Mouse (Mus musculus): Measurements from ENCODE around the gene AC134908.4. TPM values are rescaled to one million over a fixed set of nuclear protein-coding genes. Genes with fewer than 3 reads are reported as not detected.

AC134908.4 gene
- polyA plus RNA-seq, 1 experiment from 2014 or later, result 0.95 TPM

DNA sequence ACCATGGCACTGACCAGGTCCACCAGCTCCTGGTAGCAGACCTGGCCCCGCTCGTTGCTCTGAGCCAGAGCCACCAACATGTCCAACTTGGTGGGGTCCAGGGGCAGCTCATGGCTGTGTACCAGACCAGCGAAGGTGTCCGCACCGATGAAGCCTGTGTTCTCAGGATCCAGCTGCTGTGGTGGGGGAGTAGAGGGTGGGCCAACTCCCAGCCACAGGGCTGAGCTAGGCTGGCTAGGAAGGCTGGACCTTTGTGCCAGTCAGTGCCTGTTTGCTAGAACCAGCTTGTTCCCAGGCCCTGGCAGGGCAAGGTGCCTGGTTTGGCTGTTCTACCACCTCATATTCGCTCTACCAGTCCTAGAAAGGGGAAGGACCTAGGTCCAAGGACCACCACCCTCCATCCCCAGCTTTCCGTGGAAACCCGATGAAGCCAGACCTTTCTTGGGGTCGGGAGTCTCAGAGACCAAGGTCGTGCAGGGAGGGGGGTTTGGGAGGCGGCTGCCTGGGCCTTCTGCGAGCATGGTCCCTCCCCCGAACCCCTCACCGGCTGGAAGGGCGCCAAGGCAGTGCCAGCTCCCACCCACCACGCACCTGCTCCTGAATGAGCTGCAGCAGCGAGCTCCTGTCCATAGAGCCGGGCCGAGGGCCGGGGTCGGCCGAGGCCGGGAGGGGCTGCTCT lies 41.1 kb upstream of the AC134908.4 start:
- 22% methylated on average over 23 of the region's 23 CpGs for WGBS
- peak; percentile 20 for DNase-seq (ENCODE audit: low spot score)
- H3K27ac ChIP-seq (replicated peaks), result peak overlapping the region; percentile 80

DNA sequence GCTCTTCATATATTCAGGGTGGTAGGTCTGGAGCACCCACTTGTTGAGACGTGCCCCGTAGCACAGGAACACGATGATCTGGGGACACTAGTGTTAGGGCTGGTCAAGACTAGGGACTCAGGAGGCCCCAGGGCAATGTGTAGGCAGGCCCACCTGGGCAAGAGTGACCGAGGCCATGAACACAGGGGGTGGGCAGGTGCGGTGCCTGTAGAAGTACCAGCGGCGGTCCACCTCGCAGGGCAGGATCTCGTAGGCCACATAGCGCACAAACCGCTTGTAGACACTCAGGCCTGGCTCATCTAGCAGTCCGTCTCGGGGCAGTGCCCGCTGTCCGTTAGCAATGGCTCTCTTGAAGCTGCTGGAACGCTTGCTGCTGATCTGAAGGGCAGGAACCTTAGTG lies 40.4 kb upstream of the AC134908.4 start:
- peaks cover 70% of the 10 kb centered on the region for H3K36me3 ChIP-seq (replicated peaks)
- no peak overlapping the region for H3K27ac ChIP-seq (replicated peaks)
- no peaks in the 10 kb centered on the region for H3K27me3 ChIP-seq (replicated peaks; ENCODE audit: low read depth, poor library complexity, severe bottlenecking)
- no peaks in the 10 kb centered on the region for H3K9me3 ChIP-seq
- 92% methylated on average over 16 of the region's 16 CpGs for WGBS
- no peak for DNase-seq (ENCODE audit: low spot score)
- H3K4me1 ChIP-seq, result peaks cover 64% of the 10 kb centered on the region
- peak overlapping the region; percentile 59; the same call in 1 of the 2 replicates for H3K4me3 ChIP-seq

More for the DNA sequence above, 41.1 kb upstream of the AC134908.4 start:
- Histone ChIP-seq H3K4me3 (peak overlapping the region; percentile 59), H3K27me3 (replicated peaks; ENCODE audit: low read depth, poor library complexity, severe bottlenecking) (no peaks in the 10 kb centered on the region), H3K4me1 (peaks cover 57% of the 10 kb centered on the region), H3K9me3 (no peaks in the 10 kb centered on the region), H3K36me3 (replicated peaks) (peaks cover 70% of the 10 kb centered on the region)

DNA sequence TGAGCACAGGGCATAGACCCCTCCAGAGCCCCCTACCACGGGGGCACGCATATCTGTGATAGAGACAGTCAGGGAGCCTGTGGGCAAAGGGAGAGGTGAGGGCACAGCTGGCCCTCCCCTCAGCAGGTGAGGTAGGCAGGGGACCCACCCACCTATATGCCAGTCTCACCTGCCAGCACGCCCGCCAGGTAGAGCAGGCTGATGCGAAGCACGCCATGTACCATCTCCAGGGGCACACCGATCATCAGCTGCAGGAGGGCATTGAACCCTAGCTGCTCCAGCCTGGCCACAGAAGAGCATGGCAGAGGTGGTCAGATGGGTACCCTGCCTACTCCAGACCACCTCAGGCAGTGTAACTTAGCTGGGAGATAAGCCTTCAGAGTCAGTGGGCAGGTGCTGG lies 39.8 kb upstream of the AC134908.4 start:
- peaks cover 69% of the 10 kb centered on the region for H3K4me1 ChIP-seq
- H3K4me3 ChIP-seq, result peak overlapping the region; percentile 81

DNA sequence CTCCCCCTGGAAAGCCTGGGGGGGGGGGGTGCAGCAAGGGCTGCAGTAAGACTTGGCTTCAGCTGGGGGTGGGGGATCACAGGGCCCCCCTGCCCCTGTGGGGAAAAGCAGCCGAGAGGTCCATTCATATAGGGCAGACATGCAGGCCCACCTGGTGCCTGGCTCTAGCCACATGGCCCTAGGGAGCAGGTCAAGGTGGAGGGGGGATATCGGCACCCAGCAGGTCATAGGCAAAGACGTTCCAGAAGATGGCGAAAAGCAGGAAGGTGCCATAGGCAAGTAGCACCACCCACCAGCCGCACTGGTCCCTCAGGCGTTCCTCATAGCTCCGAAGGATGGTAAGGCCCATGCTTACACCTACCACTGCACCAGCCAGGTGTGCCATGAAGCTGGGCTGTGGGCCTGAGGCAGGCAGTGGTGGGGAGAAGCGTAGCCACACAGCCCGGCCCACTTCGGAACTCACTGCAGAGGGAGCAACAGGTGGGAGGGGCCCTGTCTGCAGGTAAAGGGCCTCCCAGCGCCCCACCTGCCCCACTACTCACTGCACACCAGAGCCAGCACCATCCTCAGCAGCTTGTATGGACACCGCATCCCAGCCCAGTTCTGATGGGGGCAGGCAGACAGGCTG lies 39.2 kb upstream of the AC134908.4 start:
- H3K4me3 ChIP-seq, result peak overlapping the region; percentile 81
- H3K27ac ChIP-seq (replicated peaks), result peak overlapping the region; percentile 95
- peaks cover 70% of the 10 kb centered on the region for H3K36me3 ChIP-seq (replicated peaks)
- no peaks in the 10 kb centered on the region for H3K9me3 ChIP-seq
- WGBS, result 86% methylated on average over 12 of the region's 12 CpGs
- peaks cover 75% of the 10 kb centered on the region for H3K4me1 ChIP-seq
- no peak for DNase-seq (ENCODE audit: low spot score)
- no peaks in the 10 kb centered on the region for H3K27me3 ChIP-seq (replicated peaks; ENCODE audit: low read depth, poor library complexity, severe bottlenecking)

More for the DNA sequence above, 39.8 kb upstream of the AC134908.4 start:
- 96% methylated on average over 7 of the region's 7 CpGs for WGBS
- no peak for DNase-seq (ENCODE audit: low spot score)
- Histone ChIP-seq H3K27me3 (replicated peaks; ENCODE audit: low read depth, poor library complexity, severe bottlenecking) (no peaks in the 10 kb centered on the region), H3K27ac (replicated peaks) (no peak overlapping the region), H3K36me3 (replicated peaks) (peaks cover 70% of the 10 kb centered on the region), H3K9me3 (no peaks in the 10 kb centered on the region)

DNA sequence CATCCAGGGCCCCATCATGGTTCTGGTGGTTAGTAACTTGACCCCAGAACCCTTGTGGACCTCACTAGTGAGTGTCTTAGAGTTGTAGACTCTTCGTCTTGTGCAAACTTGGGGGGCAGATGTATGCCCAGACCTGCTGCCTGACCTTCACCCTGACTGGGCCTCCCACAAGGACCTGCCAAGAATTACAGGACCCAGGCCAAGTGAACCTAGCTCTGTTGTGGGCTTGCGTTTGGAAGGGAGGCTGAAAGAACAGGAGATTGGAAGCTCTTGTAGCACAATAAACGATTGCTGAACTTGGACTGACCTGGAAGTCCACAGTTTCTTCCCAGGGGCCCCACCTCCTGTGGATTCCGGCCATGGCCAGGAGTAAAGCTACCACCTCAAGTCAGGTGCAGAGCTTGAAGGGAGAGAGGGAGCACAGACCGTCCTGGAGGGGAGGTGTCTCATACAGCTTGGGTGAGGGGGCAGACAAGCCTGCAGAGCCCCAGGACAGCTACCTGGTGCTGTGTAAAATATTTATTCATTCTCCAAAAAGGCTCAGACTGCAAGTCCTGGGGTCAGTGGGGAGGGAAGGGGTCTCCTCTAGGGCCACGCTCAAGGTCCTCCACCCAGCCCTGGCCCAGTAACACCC lies 38.6 kb upstream of the AC134908.4 start:
- peak overlapping the region; percentile 95 for H3K27ac ChIP-seq (replicated peaks)
- peaks cover 81% of the 10 kb centered on the region for H3K4me1 ChIP-seq
- H3K27me3 ChIP-seq (replicated peaks; ENCODE audit: low read depth, poor library complexity, severe bottlenecking), result no peaks in the 10 kb centered on the region
- 55% methylated on average over 6 of the region's 6 CpGs for WGBS
- no peak for DNase-seq (ENCODE audit: low spot score)
- H3K9me3 ChIP-seq, result no peaks in the 10 kb centered on the region
- peak overlapping the region; percentile 81 for H3K4me3 ChIP-seq
- peaks cover 67% of the 10 kb centered on the region for H3K36me3 ChIP-seq (replicated peaks)

DNA sequence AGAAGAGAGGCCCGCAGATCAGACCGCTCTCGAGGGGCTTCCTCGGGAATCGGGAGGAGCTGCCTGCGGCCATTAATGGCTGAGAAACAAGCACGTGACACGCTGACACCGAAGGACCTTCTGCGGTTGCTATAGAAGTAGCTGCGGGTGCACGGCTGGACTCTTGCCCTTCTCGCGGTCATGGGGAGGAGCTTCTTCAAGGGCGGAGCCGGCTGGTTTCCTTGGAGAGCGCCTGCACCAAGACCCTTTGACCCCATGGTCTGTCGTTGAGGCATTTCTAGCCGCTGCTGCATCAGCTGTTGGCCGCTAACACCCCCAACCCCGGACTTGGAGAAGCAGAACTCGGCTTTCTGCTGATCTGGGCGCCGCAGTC lies 37.8 kb upstream of the AC134908.4 start, which contains the start of gene Stub1:
Gene Stub1 (minus strand): TSS at position 114 of the 373 bp plus-strand sequence.
- Histone ChIP-seq H3K4me1 (peaks cover 85% of the 10 kb centered on the region), H3K36me3 (replicated peaks) (peaks cover 60% of the 10 kb centered on the region), H3K27ac (replicated peaks) (peak within 1 kb of the TSS; percentile 95), H3K27me3 (replicated peaks; ENCODE audit: low read depth, poor library complexity, severe bottlenecking) (no peaks in the 10 kb centered on the region), H3K9me3 (no peaks in the 10 kb centered on the region), H3K4me3 (peak within 1 kb of the TSS; percentile 81)
- WGBS, result under 1% methylated on average over 24 of the region's 24 CpGs
- peak; percentile 90 for DNase-seq (ENCODE audit: low spot score)

DNA sequence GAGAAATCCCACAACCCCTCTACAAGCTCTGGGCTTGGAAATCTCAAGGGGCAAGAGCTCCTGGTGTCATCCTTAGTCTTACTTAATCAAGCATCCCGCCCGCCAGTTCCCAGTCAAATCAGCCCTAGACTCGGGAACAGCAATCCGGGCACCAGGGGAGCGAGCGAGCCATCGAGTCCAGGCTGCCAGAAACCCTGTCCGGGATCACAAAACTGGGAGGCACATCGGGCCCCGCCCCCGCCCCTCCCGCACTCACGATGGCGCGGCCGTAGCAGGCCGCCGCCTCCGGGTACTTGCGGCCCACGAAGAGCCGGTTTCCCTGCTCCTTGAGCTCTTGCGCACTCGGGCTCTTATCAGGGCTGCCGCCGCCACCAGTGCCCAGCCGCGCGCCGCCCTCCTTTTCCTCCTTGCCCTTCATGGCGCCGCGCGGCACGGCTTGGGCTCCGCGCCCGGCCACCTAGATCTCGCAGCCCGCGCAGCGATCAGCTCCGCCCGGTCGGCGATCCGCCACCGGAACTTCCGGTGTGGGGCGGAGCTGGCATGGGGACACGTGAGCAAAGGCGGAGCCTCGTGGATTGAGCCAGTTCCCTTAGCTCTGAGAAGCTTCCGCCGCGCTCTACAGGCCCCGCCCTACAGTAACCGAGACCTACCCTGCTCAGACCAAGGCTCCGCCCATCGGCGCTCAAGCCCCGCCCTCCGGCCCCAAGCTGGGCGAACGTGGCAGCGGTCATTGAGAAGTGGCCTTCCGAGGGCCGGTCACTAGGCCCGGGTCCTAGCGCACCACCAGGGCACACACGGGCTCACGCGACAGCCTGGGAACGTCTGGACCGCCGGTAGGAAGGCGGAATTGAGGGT lies 37.2 kb upstream of the AC134908.4 start:
- H3K27ac ChIP-seq (replicated peaks), result peak overlapping the region; percentile 95
- H3K27me3 ChIP-seq (replicated peaks; ENCODE audit: low read depth, poor library complexity, severe bottlenecking), result no peaks in the 10 kb centered on the region
- peaks cover 85% of the 10 kb centered on the region for H3K4me1 ChIP-seq
- H3K4me3 ChIP-seq, result peak overlapping the region; percentile 81
- DNase-seq (ENCODE audit: low spot score), result peak; percentile 99
- under 1% methylated on average over 77 of the region's 77 CpGs for WGBS
- H3K36me3 ChIP-seq (replicated peaks), result peaks cover 60% of the 10 kb centered on the region
- H3K9me3 ChIP-seq, result no peaks in the 10 kb centered on the region

DNA sequence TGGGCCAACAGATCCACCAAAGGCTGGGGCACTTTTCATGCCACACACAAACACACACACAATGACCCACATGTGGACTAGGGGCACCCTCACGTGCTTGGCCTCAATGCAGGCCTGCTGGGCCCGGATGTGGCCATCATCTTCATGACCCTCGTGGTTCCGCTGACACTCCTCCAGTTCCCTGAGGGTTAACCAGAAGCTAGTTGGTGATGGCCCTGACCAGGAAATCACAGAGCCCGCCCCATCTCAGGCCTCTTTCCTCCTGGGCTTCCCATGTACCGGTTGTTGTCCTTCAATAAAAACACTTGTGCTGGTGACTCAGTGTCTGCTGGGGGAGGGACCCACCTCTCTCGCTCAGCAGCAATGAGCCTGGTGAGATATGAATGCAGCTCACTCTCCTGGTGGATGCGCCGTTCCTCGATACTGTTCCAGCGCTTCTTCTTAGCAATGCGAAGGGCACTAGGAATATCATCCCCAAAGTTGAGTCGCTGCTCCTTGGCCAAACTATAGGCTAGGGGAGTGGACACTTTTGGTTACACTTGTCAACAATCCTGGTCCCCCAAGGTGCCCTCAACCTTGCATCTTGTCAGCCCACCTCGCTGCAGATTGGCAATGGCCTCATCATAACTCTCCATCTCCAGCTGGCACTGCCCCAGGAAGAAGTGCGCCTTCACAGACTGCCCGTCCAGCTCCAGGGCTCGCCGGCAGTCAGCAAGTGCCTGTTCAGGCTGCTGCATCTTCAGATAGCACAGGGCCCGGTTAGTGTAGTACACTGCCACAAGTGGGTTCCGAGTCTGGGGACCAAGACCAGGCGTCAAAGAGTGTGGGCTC lies 36.2 kb upstream of the AC134908.4 start:
- no peaks in the 10 kb centered on the region for H3K9me3 ChIP-seq
- DNase-seq (ENCODE audit: low spot score), result peak; percentile 26
- peaks cover 85% of the 10 kb centered on the region for H3K4me1 ChIP-seq
- peaks cover 63% of the 10 kb centered on the region for H3K36me3 ChIP-seq (replicated peaks)
- peak overlapping the region; percentile 95 for H3K27ac ChIP-seq (replicated peaks)
- H3K4me3 ChIP-seq, result peak overlapping the region; percentile 81
- no peaks in the 10 kb centered on the region for H3K27me3 ChIP-seq (replicated peaks; ENCODE audit: low read depth, poor library complexity, severe bottlenecking)
- 67% methylated on average over 21 of the region's 21 CpGs for WGBS

DNA sequence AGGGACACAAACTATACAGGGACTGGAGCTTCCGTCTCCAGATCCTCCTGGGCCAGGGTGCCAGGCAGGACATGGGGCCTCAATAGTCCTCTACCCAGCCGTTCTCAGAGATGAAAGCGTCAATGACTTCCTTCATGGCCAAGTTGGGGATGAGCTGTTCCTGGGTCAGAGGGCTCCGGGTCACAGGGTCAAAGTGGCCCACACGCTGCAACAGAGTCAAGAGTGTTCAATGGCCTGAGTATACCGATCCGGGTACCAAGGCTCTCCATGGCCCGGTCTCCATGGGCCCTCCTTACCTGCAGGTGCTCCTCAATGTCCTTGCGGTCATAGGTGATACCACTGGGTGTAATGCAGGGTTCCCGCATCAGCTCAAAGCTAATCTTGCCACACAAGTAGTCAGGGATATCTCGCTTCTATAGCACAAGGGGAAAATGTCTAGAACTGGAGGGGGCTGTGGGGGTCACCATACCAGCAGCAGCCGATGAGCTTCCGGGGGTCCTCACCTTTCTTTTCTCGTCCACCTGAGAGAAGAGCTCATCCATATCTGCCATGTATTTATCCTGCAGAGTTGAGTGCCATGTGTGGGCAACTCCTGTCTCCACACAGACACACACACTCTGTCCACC lies 35.5 kb upstream of the AC134908.4 start:
- H3K27ac ChIP-seq (replicated peaks), result 0 out of 2 replicates have a peak overlapping the region, but pooled peaks have one; percentile 11
- WGBS, result 87% methylated on average over 14 of the region's 14 CpGs
- H3K4me1 ChIP-seq, result peaks cover 80% of the 10 kb centered on the region
- H3K27me3 ChIP-seq (replicated peaks; ENCODE audit: low read depth, poor library complexity, severe bottlenecking), result no peaks in the 10 kb centered on the region
- no peaks in the 10 kb centered on the region for H3K9me3 ChIP-seq
- DNase-seq (ENCODE audit: low spot score), result no peak
- H3K4me3 ChIP-seq, result peak overlapping the region; percentile 81
- H3K36me3 ChIP-seq (replicated peaks), result peaks cover 66% of the 10 kb centered on the region

DNA sequence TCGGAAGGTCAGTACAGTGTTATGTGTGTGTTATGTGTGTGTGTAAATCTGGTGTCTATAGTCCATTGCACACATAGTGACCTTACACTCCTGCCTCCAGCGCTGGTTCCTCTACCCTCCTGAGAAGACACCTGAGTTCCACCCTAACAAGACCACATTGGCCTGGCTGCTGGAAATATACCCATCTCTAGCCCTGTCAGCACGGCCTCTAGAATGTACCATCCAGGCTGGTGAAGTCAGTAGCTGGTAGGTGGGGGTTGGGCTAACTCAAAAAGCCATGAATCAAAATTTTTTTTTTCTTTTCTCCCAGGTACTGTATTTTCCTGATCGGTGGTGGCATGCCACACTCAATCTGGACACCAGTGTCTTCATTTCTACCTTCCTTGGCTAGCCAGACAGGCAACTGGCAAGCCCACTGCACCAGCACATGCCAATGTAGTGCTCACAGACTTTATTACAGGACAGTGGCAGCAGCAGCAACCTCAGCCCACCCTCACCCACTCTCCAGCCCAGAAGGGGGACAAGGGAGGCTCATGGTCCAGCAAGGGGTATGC lies 34.8 kb upstream of the AC134908.4 start:
- DNase-seq (ENCODE audit: low spot score), result no peak
- Histone ChIP-seq H3K4me1 (peaks cover 78% of the 10 kb centered on the region), H3K36me3 (replicated peaks) (peaks cover 66% of the 10 kb centered on the region), H3K27ac (replicated peaks) (0 out of 2 replicates have a peak overlapping the region, but pooled peaks have one; percentile 11), H3K27me3 (replicated peaks; ENCODE audit: low read depth, poor library complexity, severe bottlenecking) (no peaks in the 10 kb centered on the region), H3K9me3 (no peaks in the 10 kb centered on the region), H3K4me3 (peak overlapping the region; percentile 81)
- WGBS, result 87% methylated on average over 4 of the region's 4 CpGs

DNA sequence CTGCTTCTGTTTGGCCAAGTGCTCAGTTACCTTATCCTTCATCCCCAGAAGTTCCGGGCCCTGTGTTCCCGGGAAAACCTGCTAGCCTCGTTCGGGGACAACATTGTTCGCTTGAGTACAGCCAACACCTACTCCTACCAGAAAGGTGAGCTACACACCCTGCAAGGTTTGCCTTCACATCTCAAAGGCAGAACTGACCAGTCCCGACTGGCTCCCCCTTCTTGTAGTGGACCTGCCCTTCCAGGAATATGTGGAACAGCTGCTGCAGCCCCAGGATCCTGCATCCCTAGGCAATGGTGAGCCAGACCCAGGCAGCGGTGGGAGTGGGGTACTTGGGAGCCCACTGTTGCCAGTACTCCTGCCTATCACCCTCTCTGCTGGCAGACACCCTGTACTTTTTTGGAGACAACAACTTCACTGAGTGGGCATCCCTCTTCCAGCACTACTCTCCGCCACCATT lies 34.1 kb upstream of the AC134908.4 start:
- H3K27ac ChIP-seq (replicated peaks), result peak overlapping the region; percentile 87
- 42% methylated on average over 8 of the region's 8 CpGs for WGBS
- no peaks in the 10 kb centered on the region for H3K27me3 ChIP-seq (replicated peaks; ENCODE audit: low read depth, poor library complexity, severe bottlenecking)
- peaks cover 78% of the 10 kb centered on the region for H3K4me1 ChIP-seq
- peak overlapping the region; percentile 81 for H3K4me3 ChIP-seq
- peaks cover 62% of the 10 kb centered on the region for H3K36me3 ChIP-seq (replicated peaks)
- no peaks in the 10 kb centered on the region for H3K9me3 ChIP-seq
- peak; percentile 29 for DNase-seq (ENCODE audit: low spot score)

Measured in embryonic facial prominence, embryonic 10.5 days (tissue).